Mouse (Mus musculus) neural tube, embryonic 13.5 days (tissue): Measurements from ENCODE around the gene Tmem121b. TPM values are rescaled to one million over a fixed set of nuclear protein-coding genes. Genes with fewer than 3 reads are reported as not detected.

Experiments used
- ATAC-seq: fragments of 200-750 bp; cut with Nextera tagmentation; 2 replicates; pipeline ENCODE4 v1.8.0; 2017; ENCODE audit warnings: low read depth, mild to moderate bottlenecking, moderate TSS enrichment, moderate library complexity
- H3K27ac ChIP-seq: fragments of 300-500 bp; sonication (generic); replicated peaks from 2 replicates; pipeline ENCODE4 v1.5.1; 2015; ENCODE audit warnings: moderate library complexity, mild to moderate bottlenecking, inconsistent platforms
- H3K27me3 ChIP-seq: fragments of 300-500 bp; sonication (generic); 2 replicates; pipeline ENCODE4 v1.6.1; 2015; ENCODE audit warnings: mild to moderate bottlenecking, inconsistent platforms
- H3K36me3 ChIP-seq: fragments of 300-500 bp; sonication (generic); 2 replicates; pipeline ENCODE4 v1.6.1; 2015; ENCODE audit warnings: mild to moderate bottlenecking, inconsistent platforms
- H3K4me1 ChIP-seq: fragments of 300-500 bp; sonication (generic); replicated peaks from 2 replicates; pipeline ENCODE4 v1.6.1; 2015; ENCODE audit warnings: inconsistent platforms
- H3K4me2 ChIP-seq: fragments of 300-500 bp; sonication (generic); 2 replicates; pipeline ENCODE4 v1.6.1; 2015; ENCODE audit warnings: inconsistent platforms, mild to moderate bottlenecking, moderate library complexity
- H3K4me3 ChIP-seq: fragments of 300-500 bp; sonication (generic); 2 replicates; pipeline ENCODE4 v1.5.1; 2015; ENCODE audit warnings: mild to moderate bottlenecking, inconsistent platforms
- H3K9ac ChIP-seq: fragments of 300-500 bp; sonication (generic); 2 replicates; pipeline ENCODE4 v1.6.1; 2015; ENCODE audit warnings: moderate library complexity, mild to moderate bottlenecking, inconsistent platforms
- H3K9me3 ChIP-seq: fragments of 300-500 bp; sonication (generic); 2 replicates; pipeline ENCODE4 v1.6.1; 2016; ENCODE audit warnings: inconsistent platforms
- WGBS: fragments of 180-500 bp; shearing (Covaris S2); methylation state at CpG from one replicate; pipeline ENCODE4 v1.1.7; 2015; 5-methylcytosine and 5-hydroxymethylcytosine counted together
- polyA plus RNA-seq: library from polyadenylated mRNA; unstranded; fragments of >200 nt; fragmentation: Nextera tagmentation; extraction: Ambion mirVana; gene quantifications from 2 replicates; pipeline ENCODE4 v1.2.1, GENCODE M21; 2015

Gene Tmem121b
- polyA plus RNA-seq, 1 experiment from 2014 or later, result 2.5 TPM

DNA sequence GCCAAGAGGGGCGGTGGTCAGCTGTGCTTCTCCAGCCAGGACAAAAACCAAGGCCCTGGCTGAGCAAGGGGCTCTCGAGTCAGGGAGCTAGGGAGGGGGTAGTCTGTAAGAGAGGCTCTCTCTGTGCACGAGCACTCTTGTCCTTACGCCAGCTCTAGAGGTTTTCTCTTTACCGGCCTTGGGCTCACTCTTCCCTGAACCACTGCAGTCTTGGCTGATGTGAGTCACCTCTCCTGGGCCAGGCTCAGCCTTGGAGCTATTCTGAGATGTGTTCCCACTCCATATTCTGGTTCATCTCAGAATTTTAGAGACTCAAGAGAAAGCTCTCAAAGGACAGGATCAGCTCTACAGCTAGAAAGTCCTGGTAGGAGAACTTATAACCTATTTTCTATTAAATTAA, 23.7 kb upstream of the Tmem121b start:
- Histone ChIP-seq H3K9ac (no peak overlapping the region), H3K9me3 (no peaks in the 10 kb centered on the region), H3K4me3 (no peak overlapping the region), H3K4me2 (no peak overlapping the region), H3K27ac (no peak overlapping the region), H3K4me1 (no peaks in the 10 kb centered on the region), H3K36me3 (peaks cover 75% of the 10 kb centered on the region), H3K27me3 (no peaks in the 10 kb centered on the region)
- 92% methylated on average over 5 of the region's 5 CpGs for WGBS
- no peak for ATAC-seq

- H3K4me1 ChIP-seq, result no peaks in the 10 kb centered on the region
- 97% methylated on average over 6 of the region's 6 CpGs for WGBS
- H3K9ac ChIP-seq, result no peak overlapping the region
- peaks cover 71% of the 10 kb centered on the region for H3K36me3 ChIP-seq
- H3K27ac ChIP-seq, result no peak overlapping the region
- H3K4me2 ChIP-seq, result no peak overlapping the region
- no peaks in the 10 kb centered on the region for H3K27me3 ChIP-seq
- H3K4me3 ChIP-seq, result no peak overlapping the region
- ATAC-seq, result no peak
- H3K9me3 ChIP-seq, result no peaks in the 10 kb centered on the region
These were observed 23.3 kb upstream of the Tmem121b start for GRCm38 (mm10) chr6:120516879-120517278.

- Histone ChIP-seq H3K4me2 (no peak overlapping the region), H3K9ac (no peak overlapping the region), H3K4me3 (no peak overlapping the region), H3K27me3 (no peaks in the 10 kb centered on the region), H3K27ac (no peak overlapping the region), H3K4me1 (no peaks in the 10 kb centered on the region), H3K36me3 (peaks cover 71% of the 10 kb centered on the region), H3K9me3 (no peaks in the 10 kb centered on the region)
- WGBS, result 92% methylated on average over 4 of the region's 4 CpGs
- no peak for ATAC-seq
These were observed 22.8 kb upstream of the Tmem121b start for GRCm38 (mm10) chr6:120516422-120516821.

- Histone ChIP-seq H3K9ac (no peak overlapping the region), H3K27me3 (no peaks in the 10 kb centered on the region), H3K4me2 (no peak overlapping the region), H3K4me1 (no peaks in the 10 kb centered on the region), H3K36me3 (peaks cover 47% of the 10 kb centered on the region), H3K4me3 (no peak overlapping the region), H3K27ac (no peak overlapping the region), H3K9me3 (no peaks in the 10 kb centered on the region)
- ATAC-seq, result no peak
- 76% methylated on average over 6 of the region's 6 CpGs for WGBS
These were observed 17.6 kb upstream of the Tmem121b start for GRCm38 (mm10) chr6:120511212-120511611.

DNA sequence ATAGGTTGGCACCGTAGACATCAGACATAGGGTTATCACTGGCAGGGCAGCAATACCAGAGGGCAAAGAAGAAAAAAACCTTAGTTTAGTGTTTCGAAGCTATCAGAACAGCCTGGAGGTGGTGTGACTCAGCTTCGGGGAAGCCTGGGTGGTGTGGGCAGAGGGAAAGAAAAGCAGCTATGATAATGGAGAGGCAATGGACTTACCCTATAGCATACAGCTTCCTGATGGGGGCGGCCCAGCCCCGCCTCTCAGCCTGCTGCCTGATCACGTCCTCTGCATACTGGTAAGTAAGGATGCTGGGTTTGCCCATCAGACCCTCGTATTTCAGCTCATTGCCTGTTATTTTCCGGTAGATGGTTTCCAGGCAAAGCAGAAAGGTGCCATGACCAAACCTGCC, 16.8 kb upstream of the Tmem121b start:
- Histone ChIP-seq H3K36me3 (peaks cover 47% of the 10 kb centered on the region), H3K4me2 (no peak overlapping the region), H3K9me3 (no peaks in the 10 kb centered on the region), H3K27me3 (no peaks in the 10 kb centered on the region), H3K4me1 (0 out of 2 replicates have a peak, but pooled peaks cover 5% of the 10 kb centered on the region), H3K4me3 (no peak overlapping the region), H3K9ac (no peak overlapping the region), H3K27ac (no peak overlapping the region)
- ATAC-seq, result no peak
- 82% methylated on average over 8 of the region's 8 CpGs for WGBS

- Histone ChIP-seq H3K9ac (no peak overlapping the region), H3K27me3 (no peaks in the 10 kb centered on the region), H3K9me3 (no peaks in the 10 kb centered on the region), H3K27ac (no peak overlapping the region), H3K4me3 (no peak overlapping the region), H3K4me2 (no peak overlapping the region), H3K36me3 (peaks cover 47% of the 10 kb centered on the region), H3K4me1 (0 out of 2 replicates have a peak, but pooled peaks cover 5% of the 10 kb centered on the region)
- 91% methylated on average over 7 of the region's 7 CpGs for WGBS
- no peak for ATAC-seq
These were observed 16.4 kb upstream of the Tmem121b start for GRCm38 (mm10) chr6:120509975-120510374.

GRCm38 (mm10) chr6:120508645-120509044, 15.0 kb upstream of the Tmem121b start:
- H3K4me2 ChIP-seq, result no peak overlapping the region
- no peaks in the 10 kb centered on the region for H3K9me3 ChIP-seq
- H3K36me3 ChIP-seq, result peaks cover 37% of the 10 kb centered on the region
- H3K4me1 ChIP-seq, result 0 out of 2 replicates have a peak, but pooled peaks cover 5% of the 10 kb centered on the region
- H3K27ac ChIP-seq, result no peak overlapping the region
- no peak overlapping the region for H3K4me3 ChIP-seq
- no peak overlapping the region for H3K9ac ChIP-seq
- H3K27me3 ChIP-seq, result no peaks in the 10 kb centered on the region
- ATAC-seq, result no peak
- WGBS, result 89% methylated on average over 4 of the region's 4 CpGs

- peaks cover 12% of the 10 kb centered on the region for H3K36me3 ChIP-seq
- H3K4me1 ChIP-seq, result 0 out of 2 replicates have a peak, but pooled peaks cover 5% of the 10 kb centered on the region
- no peak overlapping the region; the same call in 1 of the 2 replicates for H3K27ac ChIP-seq
- 0 out of 2 replicates have a peak, but pooled peaks cover 3% of the 10 kb centered on the region for H3K9me3 ChIP-seq
- H3K4me2 ChIP-seq, result no peak overlapping the region
- 60% methylated on average over 4 of the region's 4 CpGs for WGBS
- no peaks in the 10 kb centered on the region for H3K27me3 ChIP-seq
- H3K4me3 ChIP-seq, result no peak overlapping the region
- no peak for ATAC-seq
- H3K9ac ChIP-seq, result no peak overlapping the region
These were observed 11.9 kb upstream of the Tmem121b start for GRCm38 (mm10) chr6:120505531-120505930.

- H3K36me3 ChIP-seq, result no peaks in the 10 kb centered on the region
- no peaks in the 10 kb centered on the region for H3K27me3 ChIP-seq
- no peak for ATAC-seq
- H3K27ac ChIP-seq, result no peak overlapping the region
- whole genome bisulfite sequencing, result 70% methylated on average over 3 of the region's 3 CpGs
- no peak overlapping the region for H3K4me2 ChIP-seq
- H3K4me3 ChIP-seq, result no peak overlapping the region
- 0 out of 2 replicates have a peak, but pooled peaks cover 5% of the 10 kb centered on the region for H3K4me1 ChIP-seq
- no peak overlapping the region for H3K9ac ChIP-seq
- H3K9me3 ChIP-seq, result peaks cover 7% of the 10 kb centered on the region; the same call in 1 of the 2 replicates
These were observed 10.4 kb upstream of the Tmem121b start for GRCm38 (mm10) chr6:120504051-120504450.

- no peak overlapping the region for H3K4me2 ChIP-seq
- H3K36me3 ChIP-seq, result no peaks in the 10 kb centered on the region
- H3K27ac ChIP-seq, result peak overlapping the region; percentile 61
- H3K27me3 ChIP-seq, result no peaks in the 10 kb centered on the region; the same call in 1 of the 2 replicates
- peaks cover 37% of the 10 kb centered on the region for H3K4me1 ChIP-seq
- ATAC-seq, result no peak
- 35% methylated on average over 3 of the region's 3 CpGs for WGBS
- no peak overlapping the region for H3K9ac ChIP-seq
- H3K9me3 ChIP-seq, result peaks cover 7% of the 10 kb centered on the region; the same call in 1 of the 2 replicates
- no peak overlapping the region for H3K4me3 ChIP-seq
These were observed 2.9 kb upstream of the Tmem121b start for GRCm38 (mm10) chr6:120496544-120496943.

DNA sequence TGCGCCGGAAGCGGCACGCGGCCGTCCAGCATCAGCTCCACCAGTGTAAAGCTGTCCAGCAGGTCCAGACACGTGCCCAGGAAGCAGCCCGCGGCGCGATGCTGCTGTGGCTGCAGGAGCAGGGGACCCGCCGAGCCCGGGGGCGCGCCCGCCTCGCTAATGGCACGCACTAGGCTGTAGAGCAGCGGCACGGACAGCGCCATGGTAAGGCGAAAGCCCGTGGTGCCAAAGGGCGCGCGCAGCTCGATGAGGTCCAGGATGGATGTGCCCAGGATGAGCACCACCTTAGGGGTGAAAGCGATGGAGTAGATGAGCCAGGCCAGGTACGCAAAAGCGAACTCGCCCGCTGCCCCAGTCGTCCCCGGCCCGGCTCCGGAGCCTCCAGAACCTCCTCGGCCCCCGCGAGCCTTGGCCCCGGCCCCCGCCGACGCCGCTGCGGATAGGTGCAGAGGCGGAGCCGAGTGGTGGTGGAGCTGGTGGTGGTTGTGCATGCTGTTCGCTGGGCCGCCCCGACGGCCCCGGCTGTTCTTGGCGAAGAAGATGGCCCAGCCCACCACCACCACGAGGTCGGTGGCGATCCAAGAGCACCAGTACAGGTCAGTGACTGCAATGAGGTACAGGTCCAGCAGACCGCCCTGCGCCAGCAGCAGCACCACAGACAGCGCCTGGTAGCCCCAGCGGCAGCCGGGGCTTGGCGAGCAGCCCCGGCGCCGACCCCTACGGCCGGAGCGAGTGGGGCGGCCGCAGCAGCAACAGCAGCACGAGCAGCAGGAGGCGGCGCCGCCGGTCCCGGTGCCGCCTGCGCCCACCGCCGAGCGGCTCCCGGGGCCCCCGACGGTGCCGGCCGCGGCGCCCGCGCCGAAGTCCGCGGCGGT, 871 bp downstream of the Tmem121b start:
- H3K9me3 ChIP-seq, result no peaks in the 10 kb centered on the region
- peak; percentile 15 for ATAC-seq
- peaks cover 67% of the 10 kb centered on the region for H3K4me1 ChIP-seq
- peak overlapping the region; percentile 84 for H3K4me2 ChIP-seq
- peak overlapping the region; percentile 99 for H3K27ac ChIP-seq
- peak overlapping the region; percentile 96 for H3K9ac ChIP-seq
- H3K4me3 ChIP-seq, result peak overlapping the region; percentile 84
- WGBS, result 1% methylated on average over 81 of the region's 95 CpGs
- H3K36me3 ChIP-seq, result no peaks in the 10 kb centered on the region
- no peaks in the 10 kb centered on the region; the same call in 1 of the 2 replicates for H3K27me3 ChIP-seq

GRCm38 (mm10) chr6:120491862-120492498, 1.6 kb downstream of the Tmem121b start:
- Histone ChIP-seq H3K27ac (no peak overlapping the region), H3K4me1 (peaks cover 65% of the 10 kb centered on the region)

More at GRCm38 (mm10) chr6:120491862-120492498, 1.6 kb downstream of the Tmem121b start:
- 6% methylated on average over 22 of the region's 22 CpGs for WGBS
- Histone ChIP-seq H3K9me3 (no peaks in the 10 kb centered on the region), H3K9ac (peak overlapping the region; percentile 96), H3K36me3 (no peaks in the 10 kb centered on the region), H3K4me2 (peak overlapping the region; percentile 84), H3K4me3 (peak overlapping the region; percentile 84), H3K27me3 (no peaks in the 10 kb centered on the region; the same call in 1 of the 2 replicates)
- no peak for ATAC-seq
